Mouse (Mus musculus): ENCODE results near the gene Zfp710. TPM values are rescaled to one million over a fixed set of nuclear protein-coding genes. Genes with fewer than 3 reads are reported as not detected.

Gene Zfp710
- polyA plus RNA-seq, 1 experiment from 2014 or later: 15.0 TPM

DNA sequence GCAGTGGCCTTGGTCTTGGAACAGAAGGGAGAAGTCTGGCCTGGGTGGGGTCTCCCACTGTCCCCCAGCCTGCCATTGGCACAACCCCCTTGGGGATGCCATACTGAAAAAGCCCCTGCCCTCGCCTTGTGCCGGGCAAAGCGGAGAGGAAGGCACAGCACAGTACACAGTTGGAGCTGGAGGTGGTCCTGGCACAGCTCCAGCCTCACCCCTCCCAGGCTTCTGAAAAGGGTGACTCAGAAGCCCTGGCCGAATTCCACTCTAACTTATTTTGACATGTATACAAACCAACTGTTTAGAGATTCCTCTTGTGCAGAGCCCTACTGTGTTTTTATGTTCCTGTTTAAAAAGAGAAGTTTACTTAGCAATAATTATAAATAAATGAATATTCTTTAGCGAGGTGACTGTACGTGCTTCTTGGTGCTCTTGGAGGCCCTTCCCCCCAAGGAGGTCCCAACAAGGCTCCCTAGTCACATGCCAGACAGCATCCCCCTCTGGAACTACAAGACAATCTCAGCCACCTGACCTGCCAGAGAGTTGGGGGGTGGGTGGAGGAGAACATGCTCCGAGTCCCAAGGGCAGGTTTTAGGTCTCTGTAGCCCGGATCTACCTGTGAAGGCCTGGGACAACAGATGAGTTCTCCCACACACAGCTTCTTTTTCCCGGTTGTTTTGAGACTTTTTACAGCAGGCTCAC lies 67.9 kb downstream of the Zfp710 start:
- Histone ChIP-seq H3K9me3 (replicated peaks; ENCODE audit: control insufficient read depth, low read length, poor library complexity, severe bottlenecking) (no peaks in the 10 kb centered on the region), H3K4me3 (ENCODE audit: low read depth, low read length) (no peak overlapping the region), H3K4me2 (ENCODE audit: low read length) (no peak overlapping the region), H3K27ac (ENCODE audit: low read length) (no peak overlapping the region), H3K9ac (ENCODE audit: low read depth, low read length) (no peak overlapping the region), H3K4me1 (ENCODE audit: control insufficient read depth, insufficient read depth, low read length) (no peaks in the 10 kb centered on the region; the same call in 1 of the 2 replicates), H3K27me3 (ENCODE audit: control insufficient read depth, insufficient read depth, low read depth, low read length) (no peaks in the 10 kb centered on the region), H3K36me3 (ENCODE audit: control insufficient read depth, insufficient read depth, low read length) (peaks cover 32% of the 10 kb centered on the region)
- WGBS: 73% methylated on average over 9 of the region's 9 CpGs
- no peak for ATAC-seq

DNA sequence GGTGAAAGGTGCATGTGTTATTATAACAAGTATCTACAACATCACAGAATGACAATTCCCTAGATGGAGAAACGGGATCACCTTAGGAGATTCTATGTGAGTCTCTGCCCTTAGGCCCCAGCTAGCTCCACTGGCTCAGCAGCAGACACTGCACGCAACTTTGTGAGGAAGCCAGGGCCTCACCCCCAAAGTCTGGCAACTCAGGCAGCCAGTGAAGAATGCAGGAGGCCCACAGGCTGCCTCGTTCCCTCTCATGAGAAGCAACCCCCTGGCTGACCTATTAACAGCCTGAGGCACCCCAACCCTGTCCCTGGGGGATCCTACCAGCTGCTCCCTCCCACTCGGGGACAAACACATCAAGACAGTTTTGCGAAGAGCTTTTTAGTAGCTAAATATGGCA lies 69.9 kb downstream of the Zfp710 start:
- Histone ChIP-seq H3K4me1 (ENCODE audit: control insufficient read depth, insufficient read depth, low read length) (no peaks in the 10 kb centered on the region; the same call in 1 of the 2 replicates), H3K27ac (ENCODE audit: low read length) (no peak overlapping the region), H3K9me3 (replicated peaks; ENCODE audit: control insufficient read depth, low read length, poor library complexity, severe bottlenecking) (no peaks in the 10 kb centered on the region), H3K27me3 (ENCODE audit: control insufficient read depth, insufficient read depth, low read depth, low read length) (no peaks in the 10 kb centered on the region), H3K9ac (ENCODE audit: low read depth, low read length) (no peak overlapping the region), H3K36me3 (ENCODE audit: control insufficient read depth, insufficient read depth, low read length) (peaks cover 50% of the 10 kb centered on the region), H3K4me3 (ENCODE audit: low read depth, low read length) (no peak overlapping the region), H3K4me2 (ENCODE audit: low read length) (no peak overlapping the region)
- no peak for ATAC-seq
- WGBS: 71% methylated on average over 5 of the region's 5 CpGs

DNA sequence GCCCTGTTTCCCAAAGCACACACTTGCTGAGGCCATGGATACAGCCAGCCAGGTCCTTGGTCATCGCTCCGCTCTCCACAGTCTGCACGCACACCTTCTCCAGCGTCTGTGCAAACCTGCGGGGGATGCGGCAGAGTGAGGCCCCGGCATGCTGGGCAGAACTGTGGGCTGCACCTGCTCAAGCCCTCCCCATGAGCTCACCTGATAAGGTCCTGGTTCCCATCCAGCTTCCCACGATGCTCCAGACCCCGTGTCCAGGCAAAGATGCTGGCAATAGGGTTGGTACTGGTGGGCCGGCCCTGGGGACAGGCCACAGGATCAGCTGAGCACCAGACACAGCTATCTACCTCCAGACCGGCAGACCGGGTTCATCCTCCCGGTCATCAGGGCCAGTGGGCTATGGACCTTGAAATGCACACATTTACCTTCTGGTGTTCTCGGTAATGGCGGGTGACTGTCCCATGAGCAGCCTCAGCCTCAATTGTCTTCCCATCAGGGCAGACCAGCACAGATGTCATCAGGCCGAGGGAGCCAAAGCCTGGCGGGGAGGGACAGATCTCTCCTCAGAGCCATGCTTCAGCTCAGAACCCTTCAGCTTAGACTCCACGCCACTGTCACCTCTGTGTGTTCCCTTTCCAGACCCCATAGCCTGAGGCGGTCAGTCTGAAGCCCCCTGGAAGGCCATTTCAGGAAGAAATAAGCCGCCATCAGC lies 71.1 kb downstream of the Zfp710 start:
- Histone ChIP-seq H3K4me2 (ENCODE audit: low read length) (no peak overlapping the region), H3K27ac (ENCODE audit: low read length) (no peak overlapping the region), H3K36me3 (ENCODE audit: control insufficient read depth, insufficient read depth, low read length) (peaks cover 59% of the 10 kb centered on the region), H3K4me1 (ENCODE audit: control insufficient read depth, insufficient read depth, low read length) (no peaks in the 10 kb centered on the region; the same call in 1 of the 2 replicates), H3K9me3 (replicated peaks; ENCODE audit: control insufficient read depth, low read length, poor library complexity, severe bottlenecking) (no peaks in the 10 kb centered on the region), H3K4me3 (ENCODE audit: low read depth, low read length) (no peak overlapping the region), H3K9ac (ENCODE audit: low read depth, low read length) (no peak overlapping the region), H3K27me3 (ENCODE audit: control insufficient read depth, insufficient read depth, low read depth, low read length) (no peaks in the 10 kb centered on the region)
- 92% methylated on average over 20 of the region's 20 CpGs for WGBS
- ATAC-seq: no peak

DNA sequence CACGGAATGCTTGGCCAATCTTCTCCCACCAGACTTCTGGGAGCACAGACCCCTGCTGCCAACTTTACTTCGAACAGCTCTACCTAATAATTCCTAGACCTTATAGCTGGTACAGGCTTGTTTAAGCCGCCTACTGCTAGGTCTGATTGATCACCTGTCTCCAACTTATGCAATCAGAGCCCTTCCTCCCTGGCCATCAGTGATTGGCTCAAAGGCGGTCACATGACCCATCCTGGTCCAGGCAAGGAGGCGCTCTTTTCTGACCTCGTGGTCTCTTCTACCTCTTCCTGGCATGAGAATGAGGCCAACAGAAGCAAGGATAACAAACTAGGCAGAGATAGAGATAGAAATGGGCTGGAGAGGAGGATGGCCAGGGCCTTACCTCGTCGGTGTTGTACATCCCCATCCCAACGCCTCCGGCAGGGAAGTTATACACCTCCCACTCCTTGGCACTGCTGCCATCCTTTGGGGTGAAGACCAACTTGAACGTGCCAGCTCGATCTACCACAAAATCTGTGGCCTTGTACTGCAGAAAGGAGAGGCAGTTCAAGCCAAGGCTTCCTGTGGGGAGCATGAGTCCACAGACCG lies 73.9 kb downstream of the Zfp710 start:
- Histone ChIP-seq H3K4me3 (ENCODE audit: low read depth, low read length) (no peak overlapping the region), H3K4me1 (ENCODE audit: control insufficient read depth, insufficient read depth, low read length) (no peaks in the 10 kb centered on the region; the same call in 1 of the 2 replicates), H3K4me2 (ENCODE audit: low read length) (no peak overlapping the region), H3K27me3 (ENCODE audit: control insufficient read depth, insufficient read depth, low read depth, low read length) (no peaks in the 10 kb centered on the region), H3K9me3 (replicated peaks; ENCODE audit: control insufficient read depth, low read length, poor library complexity, severe bottlenecking) (no peaks in the 10 kb centered on the region), H3K36me3 (ENCODE audit: control insufficient read depth, insufficient read depth, low read length) (peaks cover 67% of the 10 kb centered on the region), H3K27ac (ENCODE audit: low read length) (no peak overlapping the region), H3K9ac (ENCODE audit: low read depth, low read length) (no peak overlapping the region)
- ATAC-seq: no peak
- WGBS: 97% methylated on average over 13 of the region's 13 CpGs

DNA sequence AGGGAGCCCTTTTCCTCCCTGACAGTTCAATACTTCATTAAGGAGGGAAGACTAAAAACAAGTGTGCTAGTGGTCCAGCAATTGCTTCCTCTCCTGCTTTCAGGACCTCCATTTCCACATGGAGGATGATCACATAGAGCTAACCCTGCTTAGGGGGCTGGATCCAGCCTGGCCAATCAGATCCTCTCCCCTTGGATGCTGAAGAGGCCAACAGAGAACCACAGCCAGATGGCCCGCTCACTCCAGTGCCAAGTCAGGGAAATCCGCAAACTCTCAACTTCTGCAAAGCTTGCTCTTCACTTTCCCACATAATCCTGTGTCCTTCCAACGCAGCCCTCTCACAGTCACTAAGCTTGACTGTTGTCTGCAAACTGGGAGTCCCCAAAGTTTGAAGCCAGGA lies 78.7 kb downstream of the Zfp710 start:
- Histone ChIP-seq H3K4me3 (ENCODE audit: low read depth, low read length) (no peak overlapping the region), H3K9me3 (replicated peaks; ENCODE audit: control insufficient read depth, low read length, poor library complexity, severe bottlenecking) (no peaks in the 10 kb centered on the region), H3K27ac (ENCODE audit: low read length) (no peak overlapping the region), H3K27me3 (ENCODE audit: control insufficient read depth, insufficient read depth, low read depth, low read length) (no peaks in the 10 kb centered on the region), H3K36me3 (ENCODE audit: control insufficient read depth, insufficient read depth, low read length) (peaks cover 34% of the 10 kb centered on the region), H3K9ac (ENCODE audit: low read depth, low read length) (no peak overlapping the region), H3K4me2 (ENCODE audit: low read length) (no peak overlapping the region), H3K4me1 (ENCODE audit: control insufficient read depth, insufficient read depth, low read length) (no peaks in the 10 kb centered on the region; the same call in 1 of the 2 replicates)
- WGBS: 87% methylated on average over 3 of the region's 3 CpGs
- ATAC-seq: no peak

DNA sequence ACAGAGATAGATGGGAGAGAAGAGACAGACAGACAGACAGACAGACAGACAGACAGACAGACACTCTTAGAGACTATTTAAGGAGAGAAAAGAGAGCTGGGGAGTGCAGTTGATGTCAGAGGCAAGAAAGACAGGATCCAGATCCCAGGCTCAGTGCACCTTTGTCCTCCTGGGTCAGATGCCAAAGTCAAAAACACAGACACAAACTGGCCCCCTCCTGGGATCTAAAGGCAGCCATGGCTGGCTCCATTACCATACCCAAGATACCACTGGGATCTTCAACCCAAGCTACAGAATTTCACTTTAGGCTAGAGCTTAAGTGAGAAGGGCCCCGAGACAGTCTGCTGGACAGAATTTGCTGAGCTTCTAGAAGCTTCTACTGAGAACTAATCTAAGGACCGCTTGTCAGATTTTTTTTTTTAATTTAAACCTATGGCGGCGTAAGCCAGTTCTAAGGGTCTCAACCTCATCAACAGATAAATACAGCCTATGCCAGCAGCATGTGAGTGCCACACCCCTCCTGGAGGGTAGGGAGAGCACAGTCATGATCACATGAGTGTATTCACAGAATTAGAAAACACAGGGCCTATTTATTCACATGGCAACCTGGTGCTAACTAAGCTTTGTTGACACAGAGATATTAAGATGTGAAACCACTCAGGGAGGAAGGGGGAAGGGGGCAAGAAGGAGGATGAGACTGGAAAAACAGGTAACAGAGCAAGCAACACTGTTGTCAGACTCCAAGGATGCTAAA lies 81.2 kb downstream of the Zfp710 start:
- WGBS: 93% methylated on average over 4 of the region's 4 CpGs
- no peaks in the 10 kb centered on the region for H3K27me3 ChIP-seq (ENCODE audit: control insufficient read depth, insufficient read depth, low read depth, low read length)
- no peaks in the 10 kb centered on the region for H3K9me3 ChIP-seq (replicated peaks; ENCODE audit: control insufficient read depth, low read length, poor library complexity, severe bottlenecking)

DNA sequence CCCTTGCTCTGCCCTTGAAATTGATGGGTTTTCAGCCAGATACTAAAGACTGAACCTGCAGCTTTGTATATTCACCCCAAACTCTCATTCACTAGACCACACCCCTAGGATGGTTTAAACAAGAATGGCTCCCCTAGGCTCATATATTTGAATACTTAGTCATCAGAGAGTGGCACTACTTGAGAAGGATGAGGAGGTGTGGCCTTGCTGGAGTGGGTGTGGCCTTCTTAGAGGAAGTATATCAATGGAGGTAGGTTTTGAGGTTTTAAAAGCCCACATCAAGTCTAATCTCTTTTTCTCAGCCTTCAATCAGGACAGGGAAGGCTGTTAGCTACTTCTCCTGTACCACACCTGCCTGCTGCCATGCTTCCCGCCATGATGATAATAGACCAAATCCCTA lies 81.8 kb downstream of the Zfp710 start:
- no peak for ATAC-seq
- WGBS: 92% methylated on average over 1 of the region's 1 CpGs

More for the DNA sequence above, 81.2 kb downstream of the Zfp710 start:
- Histone ChIP-seq H3K27ac (ENCODE audit: low read length) (no peak overlapping the region), H3K4me2 (ENCODE audit: low read length) (no peak overlapping the region), H3K4me3 (ENCODE audit: low read depth, low read length) (no peak overlapping the region), H3K36me3 (ENCODE audit: control insufficient read depth, insufficient read depth, low read length) (peaks cover 14% of the 10 kb centered on the region), H3K4me1 (ENCODE audit: control insufficient read depth, insufficient read depth, low read length) (peaks cover 4% of the 10 kb centered on the region), H3K9ac (ENCODE audit: low read depth, low read length) (no peak overlapping the region)
- ATAC-seq: no peak

DNA sequence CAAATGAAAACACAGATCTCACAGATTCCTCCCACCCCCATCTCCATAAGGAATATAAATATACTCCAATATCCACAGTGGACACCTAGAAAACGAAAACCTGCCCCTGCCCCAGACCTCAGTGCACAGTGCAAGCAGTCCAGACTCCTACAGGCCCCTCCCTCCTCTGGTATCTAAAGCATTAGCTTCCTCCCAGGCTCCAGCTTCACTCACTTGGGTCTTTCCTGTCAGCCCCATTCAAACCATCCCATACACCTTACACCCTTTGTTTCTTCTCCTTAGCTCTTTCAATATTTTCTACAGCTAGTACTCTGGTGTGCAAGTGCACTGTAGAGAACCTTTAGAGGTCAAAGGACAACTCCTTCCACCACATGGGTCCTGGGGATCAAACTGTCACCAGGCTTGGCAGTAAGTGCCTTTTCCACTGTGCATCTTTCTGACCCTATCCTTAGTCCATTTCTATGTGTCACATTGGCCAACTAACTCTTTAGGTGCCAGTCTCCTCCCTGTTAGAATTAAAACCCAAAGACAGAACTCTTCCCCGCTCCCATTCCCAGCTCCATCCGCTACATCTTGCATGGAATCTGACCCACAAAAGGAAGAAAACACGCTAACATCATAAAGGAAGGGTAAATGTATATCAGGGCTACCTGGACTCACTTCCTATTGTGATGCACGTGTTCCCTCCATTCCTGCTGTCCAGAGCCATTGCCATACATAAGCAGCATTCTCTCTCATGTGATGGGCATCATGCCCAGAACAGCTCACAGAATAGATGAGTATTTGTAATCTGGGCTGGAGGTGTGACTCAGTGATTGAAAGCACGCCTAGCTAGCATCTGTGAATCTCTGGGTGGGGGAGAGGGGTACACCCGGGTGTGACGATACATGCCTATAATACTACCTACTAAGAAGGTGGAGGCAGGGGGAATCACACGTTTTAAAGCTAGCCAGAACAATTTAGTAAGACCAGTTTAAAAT lies 86.7 kb downstream of the Zfp710 start:
- H3K4me2 ChIP-seq (ENCODE audit: low read length): no peak overlapping the region
- H3K27ac ChIP-seq (ENCODE audit: low read length): no peak overlapping the region

More for the DNA sequence above, 81.8 kb downstream of the Zfp710 start:
- Histone ChIP-seq H3K36me3 (ENCODE audit: control insufficient read depth, insufficient read depth, low read length) (peaks cover 9% of the 10 kb centered on the region), H3K27ac (ENCODE audit: low read length) (no peak overlapping the region), H3K4me2 (ENCODE audit: low read length) (no peak overlapping the region), H3K4me3 (ENCODE audit: low read depth, low read length) (no peak overlapping the region), H3K4me1 (ENCODE audit: control insufficient read depth, insufficient read depth, low read length) (peaks cover 4% of the 10 kb centered on the region), H3K9me3 (replicated peaks; ENCODE audit: control insufficient read depth, low read length, poor library complexity, severe bottlenecking) (no peaks in the 10 kb centered on the region), H3K27me3 (ENCODE audit: control insufficient read depth, insufficient read depth, low read depth, low read length) (no peaks in the 10 kb centered on the region), H3K9ac (ENCODE audit: low read depth, low read length) (no peak overlapping the region)

More for the DNA sequence above, 86.7 kb downstream of the Zfp710 start:
- no peak overlapping the region for H3K9ac ChIP-seq (ENCODE audit: low read depth, low read length)
- no peaks in the 10 kb centered on the region for H3K36me3 ChIP-seq (ENCODE audit: control insufficient read depth, insufficient read depth, low read length)
- no peaks in the 10 kb centered on the region for H3K27me3 ChIP-seq (ENCODE audit: control insufficient read depth, insufficient read depth, low read depth, low read length)
- no peak for ATAC-seq
- WGBS: 75% methylated on average over 9 of the region's 9 CpGs
- H3K4me1 ChIP-seq (ENCODE audit: control insufficient read depth, insufficient read depth, low read length): peaks cover 34% of the 10 kb centered on the region
- H3K9me3 ChIP-seq (replicated peaks; ENCODE audit: control insufficient read depth, low read length, poor library complexity, severe bottlenecking): no peaks in the 10 kb centered on the region
- no peak overlapping the region for H3K4me3 ChIP-seq (ENCODE audit: low read depth, low read length)
